Mouse (Mus musculus): ENCODE measurements around the gene Wnt5b.

Gene Wnt5b

DNA sequence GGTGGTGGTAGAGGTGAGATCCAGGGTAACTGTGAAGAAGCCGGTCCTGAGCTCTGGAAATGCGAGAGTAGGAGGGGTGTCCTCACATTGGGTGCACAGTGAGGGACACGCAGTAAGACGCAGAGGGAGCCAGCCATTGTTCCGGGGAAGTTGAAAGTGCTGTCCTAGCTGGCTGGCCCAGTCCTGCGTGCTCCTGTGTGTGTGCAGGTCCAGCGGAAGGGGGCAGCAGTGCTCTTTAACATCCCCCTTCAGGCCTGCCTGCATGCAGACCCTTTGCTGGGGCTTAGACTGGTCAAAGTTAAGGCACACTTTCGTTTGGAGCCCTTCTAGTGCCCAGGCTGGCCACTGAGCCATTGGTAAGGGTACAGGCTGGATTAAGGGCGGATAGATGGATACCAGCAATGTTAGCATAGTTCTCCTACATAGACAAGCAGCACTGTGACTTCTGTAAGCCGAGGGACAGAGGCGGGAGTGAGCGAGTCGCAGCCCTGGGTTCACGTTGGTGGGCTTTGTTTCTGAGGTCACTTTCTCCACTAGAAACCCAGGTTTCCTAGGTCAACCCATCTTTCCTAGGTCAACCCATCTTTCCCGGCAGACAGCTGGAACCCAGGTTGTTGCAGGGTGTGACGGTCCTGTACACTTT, 61.1 kb downstream of the Wnt5b start:
- peak; percentile 56 to 60 for DNase-seq

DNA sequence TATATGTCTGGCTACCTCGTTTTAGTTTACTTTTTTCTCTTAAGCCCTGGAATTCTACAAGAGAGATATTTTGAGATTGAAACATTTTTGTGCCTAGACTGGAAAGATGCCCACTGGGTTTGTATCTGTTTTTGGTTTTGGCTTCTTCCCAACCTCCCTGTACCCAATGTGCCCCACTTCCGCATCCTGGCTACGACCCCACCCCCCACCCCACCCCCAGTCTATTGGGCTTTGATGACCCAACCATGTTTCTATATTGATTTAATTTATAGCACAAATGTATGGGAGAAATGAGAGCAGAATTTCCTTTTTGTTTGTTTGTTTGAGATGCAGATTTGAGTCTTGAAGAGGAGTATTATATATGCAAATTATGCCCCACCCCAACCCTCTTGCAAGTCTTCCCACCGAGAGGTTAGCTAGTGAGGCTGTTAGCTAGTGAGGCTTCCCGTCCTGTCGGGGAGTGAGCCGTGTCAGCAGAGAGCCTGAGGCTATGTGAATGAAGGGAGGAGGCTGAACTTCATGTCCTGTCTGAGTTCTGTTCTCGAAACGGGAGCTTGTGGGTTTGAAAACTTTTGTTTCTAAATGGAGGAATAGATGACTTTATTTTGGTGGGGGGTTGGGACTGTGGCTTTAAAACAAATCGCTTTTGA, 62.3 kb downstream of the Wnt5b start:
- DNase-seq: peak; percentile 23 to 28

DNA sequence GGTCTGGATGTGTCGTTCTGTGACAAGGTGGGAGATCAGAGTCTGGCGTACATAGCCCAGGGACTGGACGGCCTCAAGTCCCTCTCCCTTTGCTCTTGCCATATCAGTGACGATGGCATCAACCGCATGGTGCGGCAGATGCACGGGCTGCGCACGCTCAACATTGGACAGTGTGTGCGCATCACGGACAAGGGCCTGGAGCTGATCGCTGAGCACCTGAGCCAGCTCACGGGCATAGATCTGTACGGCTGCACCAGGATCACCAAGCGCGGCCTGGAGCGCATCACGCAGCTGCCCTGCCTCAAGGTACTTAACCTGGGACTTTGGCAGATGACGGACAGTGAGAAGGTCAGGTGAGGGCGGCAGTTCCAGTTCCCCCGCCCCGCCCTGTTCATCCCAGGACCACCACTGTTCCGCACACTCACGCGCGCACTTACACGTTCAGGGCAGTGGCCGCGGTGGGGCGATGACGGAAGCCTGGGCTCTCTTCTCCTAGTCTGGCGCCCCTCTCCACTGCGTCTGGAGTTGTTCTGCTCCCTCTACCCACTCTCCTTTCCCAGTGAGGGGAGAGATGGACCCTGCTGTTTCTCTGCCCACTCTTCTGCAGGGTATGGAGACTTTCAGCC, 63.3 kb downstream of the Wnt5b start:
- DNase-seq: peak in 1 of 2 experiments; percentile 37

DNA sequence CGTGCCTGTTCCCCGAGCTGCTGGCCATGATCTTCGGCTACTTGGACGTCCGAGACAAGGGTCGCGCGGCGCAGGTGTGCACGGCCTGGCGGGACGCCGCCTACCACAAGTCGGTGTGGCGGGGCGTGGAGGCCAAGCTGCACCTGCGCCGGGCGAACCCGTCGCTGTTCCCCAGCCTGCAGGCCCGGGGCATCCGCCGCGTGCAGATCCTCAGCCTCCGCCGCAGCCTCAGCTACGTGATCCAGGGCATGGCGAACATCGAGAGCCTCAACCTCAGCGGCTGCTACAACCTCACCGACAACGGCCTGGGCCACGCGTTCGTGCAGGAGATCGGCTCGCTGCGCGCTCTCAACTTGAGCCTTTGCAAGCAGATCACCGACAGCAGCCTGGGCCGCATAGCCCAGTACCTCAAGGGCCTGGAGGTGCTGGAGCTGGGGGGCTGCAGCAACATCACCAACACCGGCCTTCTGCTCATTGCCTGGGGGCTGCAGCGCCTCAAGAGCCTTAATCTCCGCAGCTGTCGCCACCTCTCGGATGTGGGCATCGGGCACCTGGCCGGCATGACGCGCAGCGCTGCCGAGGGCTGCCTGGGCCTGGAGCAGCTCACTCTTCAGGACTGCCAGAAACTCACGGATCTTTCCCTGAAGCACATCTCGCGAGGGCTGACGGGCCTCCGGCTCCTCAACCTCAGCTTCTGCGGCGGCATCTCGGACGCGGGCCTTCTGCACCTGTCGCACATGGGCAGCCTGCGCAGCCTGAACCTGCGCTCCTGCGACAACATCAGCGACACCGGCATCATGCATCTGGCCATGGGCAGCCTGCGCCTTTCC, 64.1 kb downstream of the Wnt5b start:
- peak; percentile 49 to 76 for DNase-seq

DNA sequence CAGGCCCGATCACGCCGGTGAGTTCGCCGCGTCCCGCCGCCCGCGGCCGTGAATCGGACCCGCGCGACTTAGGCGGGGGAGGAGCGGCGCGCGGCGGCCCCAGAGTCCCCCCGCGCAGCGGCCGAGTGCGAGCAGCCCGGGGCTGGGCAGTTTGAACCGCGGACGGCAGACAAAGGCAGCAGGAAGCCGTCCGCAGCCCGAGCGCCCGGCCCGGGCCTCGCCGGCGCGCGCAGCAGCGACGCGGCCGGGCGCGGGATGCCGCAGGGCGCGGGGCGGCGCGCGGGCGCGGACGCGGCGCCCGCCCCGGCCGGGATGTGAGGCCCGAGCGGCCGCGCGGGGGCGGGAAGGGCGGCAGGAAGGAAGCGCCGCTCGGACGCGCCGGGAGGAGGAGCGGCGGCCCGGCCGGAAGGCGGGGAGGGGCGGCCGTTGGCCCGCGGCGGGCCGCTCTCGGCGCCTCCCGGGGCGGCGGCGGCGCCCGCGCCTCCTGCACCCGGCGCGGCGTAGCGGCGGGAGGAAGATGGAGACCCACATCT, 64.7 kb downstream of the Wnt5b start, which contains the start of gene Fbxl14:
Fbxl14 (plus strand) TSS at position 326 of the 533 bp plus-strand sequence.
- DNase-seq: no peak

DNA sequence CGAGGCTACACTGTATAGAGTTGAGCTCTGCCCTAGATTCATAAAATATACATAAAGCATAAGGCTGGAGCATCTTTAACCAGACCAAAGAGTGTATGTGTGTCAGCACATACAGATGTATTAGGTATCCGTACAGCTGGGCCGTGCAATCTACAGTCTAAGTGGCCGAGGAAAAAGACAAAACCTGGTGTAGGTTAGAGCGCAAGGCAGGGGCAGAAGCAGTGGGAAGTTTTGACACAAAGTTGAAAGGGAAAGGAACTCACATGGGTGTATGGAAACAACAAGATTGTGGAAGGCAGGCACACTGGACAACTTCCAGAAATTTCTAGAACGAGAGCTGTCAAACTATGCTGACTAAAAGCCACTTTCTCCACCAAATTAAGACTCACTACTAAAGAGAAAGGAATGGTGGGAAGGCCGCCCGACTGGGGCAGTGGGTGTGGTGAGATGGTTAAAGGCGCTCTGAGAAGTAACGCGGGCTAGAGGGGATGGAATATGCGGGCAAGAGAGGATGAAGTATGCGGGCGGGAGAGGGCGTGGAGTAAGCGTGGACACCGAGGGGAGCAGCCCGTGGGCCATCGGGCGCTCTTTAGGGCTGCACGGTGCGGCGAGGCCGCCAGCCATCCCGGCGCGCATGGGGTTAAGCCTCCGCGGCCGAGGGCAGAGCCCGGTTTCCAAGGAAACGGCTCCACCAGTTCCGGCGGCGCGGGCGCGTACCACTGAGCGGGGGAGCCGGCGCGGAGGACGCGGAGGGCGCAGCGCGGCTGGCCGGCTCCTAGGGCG, 65.4 kb downstream of the Wnt5b start:
- DNase-seq: peak; percentile 83 to 90

DNA sequence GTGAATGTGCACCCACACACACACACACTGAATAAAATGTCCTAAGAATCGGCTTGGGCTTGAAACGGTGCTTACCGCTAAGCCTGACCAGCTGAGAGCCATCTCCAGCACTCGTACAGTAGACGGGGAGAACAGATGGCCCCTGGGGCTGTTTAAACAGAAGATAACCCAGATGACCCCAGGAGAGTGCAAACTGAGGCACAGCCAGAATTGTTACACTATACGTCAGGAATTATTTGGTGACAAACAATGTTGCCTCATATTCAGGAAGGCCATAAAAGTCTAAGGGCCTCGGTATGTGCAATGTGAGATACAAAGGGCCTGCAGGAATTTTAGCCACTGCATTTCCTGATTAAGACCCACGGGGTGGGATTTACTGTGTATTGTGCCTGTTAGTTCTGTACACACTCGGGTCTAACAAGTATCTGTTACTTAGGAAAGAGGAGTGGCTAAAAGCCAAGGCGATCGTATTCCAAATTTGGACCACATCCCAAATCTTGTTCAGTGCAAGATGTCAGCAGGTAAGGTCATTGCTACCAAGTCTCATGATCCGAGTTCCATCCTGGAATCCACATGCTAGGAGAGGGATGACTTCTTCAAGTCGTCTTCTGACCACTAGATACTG, 66.3 kb downstream of the Wnt5b start:
- no peak for DNase-seq

DNA sequence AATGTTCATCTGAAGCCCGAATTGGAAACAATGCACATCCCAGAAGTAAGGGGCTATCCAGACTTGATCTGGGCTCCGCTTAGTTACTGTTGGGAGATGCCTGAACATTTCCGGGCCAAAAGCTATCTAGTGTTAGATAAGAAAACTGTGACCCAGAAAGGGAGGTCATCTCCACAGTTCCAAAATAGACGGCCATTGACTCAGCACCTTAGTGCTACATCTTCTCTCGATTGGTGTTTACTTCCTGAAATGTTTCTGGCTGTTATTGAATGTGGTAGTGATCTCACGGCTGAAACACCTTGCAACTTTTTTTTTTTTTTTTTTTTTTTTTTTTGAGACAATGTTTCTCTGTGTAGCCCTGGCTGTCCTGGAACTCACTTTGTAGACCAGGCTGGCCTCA, 68.2 kb downstream of the Wnt5b start:
- no peak for DNase-seq

DNA sequence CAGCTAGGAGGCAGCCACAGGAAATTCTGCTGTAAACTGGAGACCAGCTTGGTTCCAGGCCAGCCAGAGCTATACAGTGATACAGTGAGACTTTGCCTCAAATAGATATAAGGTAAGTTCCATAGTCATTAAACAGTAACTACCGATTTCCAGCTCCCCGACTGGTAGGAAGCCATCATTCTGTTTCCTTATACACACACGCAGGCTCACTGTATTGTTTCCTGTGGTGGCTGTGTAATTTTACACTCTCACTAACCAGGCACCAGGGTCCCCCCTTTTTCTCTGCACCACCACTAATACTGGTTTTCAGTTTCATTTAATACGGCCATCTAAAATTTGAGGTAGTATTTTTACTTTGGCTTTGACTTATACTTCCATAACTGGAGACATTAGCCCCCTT, 70.2 kb downstream of the Wnt5b start:
- no peak for DNase-seq

DNA sequence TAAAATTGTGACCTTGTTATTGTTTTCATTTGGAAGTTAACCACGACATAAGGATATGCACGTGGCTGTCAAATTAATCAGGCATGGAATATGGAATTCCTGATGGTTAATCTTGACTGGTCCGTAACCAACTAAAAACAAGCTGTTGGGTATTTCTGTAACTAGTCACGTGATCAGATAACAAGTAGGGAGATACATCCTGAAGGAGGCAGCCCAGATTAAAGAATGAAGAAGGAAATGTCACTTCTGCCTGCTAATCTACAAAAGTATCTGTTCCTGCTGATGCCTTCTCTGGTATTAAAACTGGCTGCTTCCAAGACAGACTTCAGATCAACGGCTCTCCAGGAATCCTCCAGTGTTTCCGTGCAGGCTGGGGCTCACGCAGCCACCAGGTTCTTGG, 70.7 kb downstream of the Wnt5b start:
- DNase-seq: no peak

DNA sequence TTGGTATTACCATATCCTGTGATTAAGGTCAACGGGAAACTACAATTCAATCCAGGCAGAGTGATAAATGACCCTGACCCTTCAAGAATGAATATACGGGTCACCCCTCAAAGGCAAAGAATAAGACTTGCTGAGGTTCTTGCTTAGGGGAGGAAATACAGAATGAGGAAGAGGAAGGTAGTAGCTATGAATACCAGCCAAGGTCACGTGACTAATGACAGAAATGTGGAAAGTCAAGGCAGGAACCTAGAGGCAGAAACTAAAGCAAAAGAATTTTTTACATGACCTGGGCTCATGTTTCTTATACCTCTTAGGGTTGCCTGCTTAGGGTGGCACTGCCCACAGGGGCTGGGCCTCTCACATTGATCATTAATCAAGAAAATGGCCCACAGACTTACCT, 71.4 kb downstream of the Wnt5b start:
- DNase-seq: no peak

DNA sequence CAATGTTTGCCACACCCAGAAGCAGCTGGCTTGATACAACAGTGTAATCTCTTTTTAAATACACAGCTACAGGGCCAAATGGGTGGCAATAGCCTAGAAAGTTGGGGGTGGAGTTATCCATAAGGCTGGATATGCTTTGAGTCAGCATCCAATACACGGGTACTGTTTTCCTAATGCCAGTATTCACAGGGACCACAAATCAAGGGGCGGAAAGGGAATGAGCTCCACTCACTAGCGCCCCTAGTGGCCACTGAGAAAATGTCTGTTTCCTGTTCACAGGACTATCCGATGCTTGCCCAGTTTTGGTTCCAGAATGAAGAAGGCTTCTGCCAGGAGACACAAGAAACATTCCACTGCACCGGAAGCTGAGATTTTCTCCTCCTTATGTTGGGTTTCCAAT, 72.0 kb downstream of the Wnt5b start:
- DNase-seq: peak; percentile 67 to 76

DNA sequence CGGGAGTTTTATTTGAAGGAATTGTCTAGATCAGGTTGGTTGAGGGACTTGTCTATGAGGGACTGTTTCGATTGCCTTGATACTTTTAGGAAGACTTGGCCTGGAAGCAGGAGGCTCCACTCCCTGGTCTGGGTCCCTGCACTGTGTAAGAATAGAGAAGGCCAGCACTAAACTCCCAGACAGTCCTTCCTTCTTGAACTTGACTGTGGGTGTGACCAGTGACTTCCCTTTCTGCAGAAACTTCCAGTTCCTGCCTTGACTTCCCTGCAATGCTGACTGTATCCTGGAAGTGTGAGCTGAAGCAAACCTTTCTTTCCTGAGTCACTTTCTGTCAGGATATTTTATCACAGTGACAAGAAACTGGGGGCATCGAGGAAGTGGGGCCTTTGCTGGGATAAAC, 73.4 kb downstream of the Wnt5b start:
- no peak for DNase-seq

DNA sequence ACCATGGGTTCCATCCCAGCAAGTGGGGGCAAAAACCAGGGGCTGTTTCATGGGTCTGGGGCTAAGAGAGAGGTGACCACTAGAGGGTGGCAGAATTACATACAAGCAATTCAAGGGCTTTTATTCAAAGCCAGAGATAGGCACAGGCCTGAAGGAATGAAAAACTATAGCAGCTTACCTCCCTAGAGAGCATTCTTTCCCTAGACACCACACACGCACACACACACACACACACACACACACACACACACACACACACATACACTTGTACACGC, 76.4 kb downstream of the Wnt5b start:
- DNase-seq: no peak

DNA sequence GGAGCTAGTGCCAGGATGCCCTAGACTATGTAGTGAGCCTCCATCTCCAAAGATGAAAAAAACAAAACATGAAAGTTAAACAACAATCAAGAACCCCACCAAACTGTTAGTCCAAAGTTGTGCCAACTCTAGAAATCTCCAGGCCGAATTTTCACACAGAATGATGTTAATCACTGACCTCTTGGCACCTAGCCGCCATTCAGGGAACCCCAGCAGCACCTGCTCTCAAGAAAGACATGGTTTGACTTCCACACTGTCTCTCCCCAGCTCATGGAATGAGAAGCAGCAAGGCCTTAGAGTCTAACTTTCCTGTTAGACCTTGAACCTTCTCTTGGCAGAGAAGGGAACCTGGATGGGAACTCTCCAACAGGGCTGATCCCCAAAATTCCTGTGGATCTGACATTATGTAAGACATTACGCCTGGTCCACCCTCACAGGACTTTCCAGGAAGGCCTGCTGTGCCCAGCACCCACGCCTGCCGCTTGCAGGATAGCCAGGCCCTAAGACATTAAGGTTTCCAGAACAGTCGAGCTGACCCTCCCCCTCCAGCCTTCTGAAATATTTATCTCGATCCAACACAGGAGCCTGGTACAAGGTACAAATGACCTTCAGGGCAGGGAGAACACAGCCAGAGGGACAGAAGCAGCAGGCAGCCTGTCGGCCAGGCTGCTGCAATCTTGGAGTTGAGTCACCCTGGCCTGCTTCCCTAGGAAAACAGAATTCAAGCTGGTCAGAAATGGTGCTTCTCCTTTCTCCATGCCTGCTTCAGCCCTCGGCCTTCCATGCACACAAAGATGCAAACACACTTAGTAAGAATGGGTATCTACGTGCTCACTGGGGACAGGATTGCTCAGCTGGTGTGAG, 77.0 kb downstream of the Wnt5b start:
- peak; percentile 63 to 64 for DNase-seq

DNA sequence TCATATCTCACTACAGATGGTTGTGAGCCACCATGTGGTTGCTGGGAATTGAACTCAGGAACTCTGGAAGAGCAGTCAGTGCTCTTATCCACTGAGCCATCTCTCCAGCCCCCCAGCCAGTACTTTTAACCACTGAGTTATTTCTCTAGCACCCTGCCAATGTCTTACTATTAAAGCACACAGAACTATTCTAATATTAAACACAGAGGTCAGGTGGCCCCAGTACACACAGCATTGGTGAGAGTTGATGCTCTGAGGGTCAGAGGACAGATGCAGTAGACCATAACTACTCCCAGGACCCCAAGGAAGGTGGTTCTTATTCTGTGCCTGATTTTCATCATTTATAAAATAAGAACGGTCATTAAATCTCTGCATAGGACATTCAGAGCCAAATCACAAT, 78.0 kb downstream of the Wnt5b start:
- DNase-seq: no peak

DNA sequence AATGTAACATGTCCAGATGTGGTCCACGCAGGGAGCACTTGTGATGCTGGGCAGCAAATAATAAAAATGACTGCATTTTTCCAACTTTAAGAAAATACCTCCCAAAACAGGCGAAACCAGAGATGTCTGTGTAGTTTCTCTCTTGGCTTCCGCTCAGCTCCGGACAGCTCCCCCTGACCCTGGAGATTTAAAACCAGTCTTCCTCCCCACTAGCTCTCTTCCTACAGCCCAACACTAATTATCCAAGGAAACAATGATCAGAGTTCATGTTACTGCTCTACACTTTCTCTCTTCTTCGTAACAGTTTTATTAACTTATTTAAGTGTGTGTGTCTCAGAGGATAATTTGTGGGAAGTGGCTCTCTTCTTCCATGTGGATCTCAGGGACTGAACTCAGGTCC, 83.8 kb downstream of the Wnt5b start:
- no peak for DNase-seq

DNA sequence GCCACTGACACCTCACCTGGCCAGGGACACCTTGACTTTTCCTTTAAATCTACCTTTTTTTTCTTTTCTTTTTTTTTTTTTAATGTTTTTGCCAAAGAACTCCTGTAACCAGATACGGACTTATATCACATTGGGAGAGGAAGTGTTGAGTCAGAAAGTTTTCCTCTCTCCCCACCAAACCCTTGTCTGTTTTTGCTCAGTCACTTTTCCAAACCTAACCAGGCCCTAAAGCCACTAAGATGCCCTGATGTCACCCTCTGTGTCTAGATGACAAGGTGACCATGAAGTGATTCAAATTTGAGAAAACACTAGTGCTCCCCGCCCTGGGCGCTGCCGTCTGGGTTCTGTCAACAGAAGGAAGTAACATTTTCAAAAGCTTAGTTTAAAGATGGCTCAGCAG, 85.1 kb downstream of the Wnt5b start:
- no peak for DNase-seq

DNA sequence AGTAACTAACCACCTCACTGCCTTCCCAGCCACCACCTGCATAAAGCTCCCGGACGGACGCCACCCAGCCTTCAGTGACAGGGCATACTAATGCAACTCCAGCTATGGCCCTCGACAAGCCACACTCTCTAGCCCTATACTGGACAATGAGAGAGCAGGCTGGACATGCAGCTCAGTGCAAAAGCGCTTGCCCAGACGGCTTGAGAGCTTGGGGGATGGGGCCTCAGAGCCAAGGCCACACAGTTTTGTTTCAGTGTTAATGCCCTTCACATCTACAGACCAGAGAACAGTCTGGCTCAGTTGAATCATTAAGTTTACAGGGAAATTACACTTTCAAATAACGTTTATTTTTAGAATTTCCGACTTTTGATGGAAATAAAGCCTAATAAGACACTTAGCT, 86.0 kb downstream of the Wnt5b start:
- DNase-seq: no peak

DNA sequence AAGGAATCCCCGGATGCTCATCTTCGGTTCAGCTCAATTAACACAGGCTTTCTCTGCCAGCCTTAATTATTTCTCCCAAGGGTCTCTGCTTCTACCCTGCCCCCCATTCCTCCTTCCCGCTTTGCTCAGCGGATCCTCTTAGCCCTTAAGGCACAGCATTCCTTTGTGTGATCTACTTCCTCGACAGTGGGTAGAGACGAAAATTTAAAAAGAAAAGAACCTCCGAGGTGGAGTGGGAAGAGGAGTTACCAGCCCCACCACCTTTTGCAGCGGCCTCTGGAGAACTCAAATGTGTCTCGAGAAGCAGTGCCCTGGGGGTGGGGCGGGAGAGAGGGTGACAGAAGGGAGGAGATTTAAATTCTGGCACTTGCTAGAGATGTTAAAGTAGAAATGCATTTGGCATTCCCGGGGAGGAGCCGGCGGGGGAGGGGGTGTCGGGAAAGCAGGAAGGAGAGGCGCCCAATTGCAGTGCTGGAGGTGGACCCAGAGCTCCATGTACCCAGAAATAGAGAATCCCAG, 92.1 kb downstream of the Wnt5b start:
- DNase-seq: peak; percentile 47 to 62

Data from cerebellum, adult 18-20 months (tissue).